ENCODE assay signal across 30 mouse cellular contexts in the genomic region with DNA sequence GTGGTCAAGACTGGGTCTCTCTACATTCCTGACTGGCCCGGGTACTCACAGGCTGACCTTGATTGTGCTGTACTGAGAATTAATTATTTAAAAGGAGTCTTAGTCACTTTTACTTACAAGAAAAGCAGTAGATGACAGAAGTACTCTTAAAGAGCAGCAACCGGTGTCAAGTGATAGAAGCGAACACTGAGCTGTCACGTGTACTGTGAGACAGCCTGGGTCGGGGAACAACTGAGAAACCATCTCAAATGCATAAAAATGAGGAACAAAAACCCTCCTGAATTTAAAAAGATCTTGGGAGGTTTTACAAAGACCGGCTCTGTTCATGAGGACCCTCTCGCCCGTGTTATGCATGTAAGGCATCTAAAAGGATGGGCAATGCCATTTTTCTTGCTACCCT. TPM values are rescaled to one million over a fixed set of nuclear protein-coding genes. Genes with fewer than 3 reads are reported as not detected.
DNase-seq lines count a peak whose midpoint lies in the region; ATAC-seq and TF ChIP-seq lines count a peak whose summit lies in the region.
"Had no signal": no experiment of that assay in that cellular context is flagged by ENCODE, and none has a peak within 500 bp of the region (broad histone marks: within the 10 kb centered on the region; RNA-seq: fewer than 3 reads in every experiment).

No protein-coding gene starts in this region.

- ATAC-seq in intestine, postnatal 0 days: no peak
- no peak for ATAC-seq in intestine, embryonic 16.5 days
- ATAC-seq in megakaryocyte, adult 5-6 weeks (ENCODE audit: poor library complexity, severe bottlenecking): peak; percentile 30; the same call in 1 of the 2 replicates
- ATAC-seq: forebrain, embryonic 13.5 days; forebrain, embryonic 16.5 days; hindbrain, postnatal 0 days had no signal

- 72% methylated on average over 8 of the region's 8 CpGs for WGBS in intestine, postnatal 0 days
- WGBS in intestine, embryonic 16.5 days: 82% methylated on average over 8 of the region's 8 CpGs
- WGBS in heart, adult 2 months: 84% methylated on average over 8 of the region's 8 CpGs

- no peak overlapping the region for H3K4me3 ChIP-seq in intestine, postnatal 0 days (ENCODE audit: low read depth, low read length)
- no peak overlapping the region for H3K4me3 ChIP-seq in intestine, embryonic 16.5 days (ENCODE audit: low read length)
- no peak overlapping the region for H3K4me3 ChIP-seq in heart, adult 2 months
- H3K4me3 ChIP-seq: forebrain, embryonic 10.5 days; forebrain, embryonic 13.5 days; heart, embryonic 12.5 days; heart, embryonic 15.5 days had no signal

- no peaks in the 10 kb centered on the region for H3K9me3 ChIP-seq in intestine, postnatal 0 days (ENCODE audit: control insufficient read depth)
- no peaks in the 10 kb centered on the region for H3K9me3 ChIP-seq in intestine, embryonic 16.5 days (ENCODE audit: control insufficient read depth, low read length)
- H3K9me3 ChIP-seq: forebrain, embryonic 10.5 days; forebrain, embryonic 13.5 days; heart, embryonic 12.5 days; heart, embryonic 15.5 days had no signal

- H3K4me2 ChIP-seq in intestine, postnatal 0 days (replicated peaks; ENCODE audit: low read depth): 0 out of 2 replicates have a peak overlapping the region, but pooled peaks have one; percentile 6
- no peak overlapping the region for H3K4me2 ChIP-seq in intestine, embryonic 16.5 days (ENCODE audit: low read depth, low read length)
- H3K4me2 ChIP-seq: forebrain, embryonic 13.5 days; heart, embryonic 12.5 days; heart, embryonic 15.5 days; hindbrain, embryonic 14.5 days had no signal

- H3K27me3 ChIP-seq in intestine, postnatal 0 days (replicated peaks; ENCODE audit: control insufficient read depth, insufficient read depth, low read length): no peaks in the 10 kb centered on the region
- no peaks in the 10 kb centered on the region for H3K27me3 ChIP-seq in intestine, embryonic 16.5 days (replicated peaks; ENCODE audit: control insufficient read depth, insufficient read depth, low read length)
- no peaks in the 10 kb centered on the region for H3K27me3 ChIP-seq in heart, adult 2 months (ENCODE audit: control insufficient read depth, insufficient read depth, low read length)
- H3K27me3 ChIP-seq: forebrain, embryonic 13.5 days; heart, embryonic 12.5 days; heart, embryonic 15.5 days had no signal

- H3K27ac ChIP-seq in intestine, postnatal 0 days (ENCODE audit: low read depth, low read length): peak overlapping the region; percentile 28; the same call in 1 of the 2 replicates
- no peak overlapping the region for H3K27ac ChIP-seq in intestine, embryonic 16.5 days (ENCODE audit: low read length)
- H3K27ac ChIP-seq in heart, adult 2 months: no peak overlapping the region
- H3K27ac ChIP-seq: forebrain, embryonic 10.5 days; forebrain, embryonic 13.5 days; heart, embryonic 15.5 days; hindbrain, embryonic 14.5 days; hindbrain, postnatal 0 days had no signal

- no peak for TF ChIP-seq EP300 in heart, adult 2 months (IDR thresholded peaks at IDR 0.05; ENCODE audit: insufficient read depth, low read depth, low read length)

- 0 out of 2 replicates have a peak, but pooled peaks cover 7% of the 10 kb centered on the region for H3K36me3 ChIP-seq in intestine, postnatal 0 days (ENCODE audit: control insufficient read depth, insufficient read depth)
- H3K36me3 ChIP-seq in intestine, embryonic 16.5 days (ENCODE audit: control insufficient read depth, insufficient read depth, low read length): no peaks in the 10 kb centered on the region
- peaks cover 13% of the 10 kb centered on the region for H3K36me3 ChIP-seq in heart, adult 2 months (ENCODE audit: control insufficient read depth, insufficient read depth, low read length)
- H3K36me3 ChIP-seq: forebrain, embryonic 10.5 days; heart, embryonic 12.5 days; heart, embryonic 15.5 days had no signal

- no peak for TF ChIP-seq CTCF in intestine, postnatal 0 days (IDR thresholded peaks at IDR 0.05; ENCODE audit: low read depth)
- TF ChIP-seq CTCF in brain, embryonic 14.5 days (IDR thresholded peaks at IDR 0.05; ENCODE audit: borderline replicate concordance, extremely low read depth, insufficient read depth, insufficient read length): no peak
- no peak for TF ChIP-seq CTCF in heart, adult 2 months (IDR thresholded peaks at IDR 0.05)

- H3K4me1 ChIP-seq in intestine, postnatal 0 days (replicated peaks; ENCODE audit: control insufficient read depth, insufficient read depth, low read length): no peaks in the 10 kb centered on the region
- H3K4me1 ChIP-seq in intestine, embryonic 16.5 days (ENCODE audit: control insufficient read depth, insufficient read depth, low read length): peaks cover 27% of the 10 kb centered on the region
- H3K4me1 ChIP-seq in heart, adult 2 months (ENCODE audit: control insufficient read depth, insufficient read depth, low read length): no peaks in the 10 kb centered on the region; the same call in 1 of the 2 replicates
- H3K4me1 ChIP-seq: forebrain, embryonic 13.5 days; heart, embryonic 15.5 days had no signal

- no peak overlapping the region for H3K9ac ChIP-seq in intestine, postnatal 0 days (ENCODE audit: low read depth, low read length)
- no peak overlapping the region for H3K9ac ChIP-seq in intestine, embryonic 16.5 days (ENCODE audit: low read depth, low read length)
- no peak overlapping the region for H3K9ac ChIP-seq in heart, adult 2 months (ENCODE audit: low read depth, low read length)
- H3K9ac ChIP-seq: forebrain, embryonic 13.5 days; heart, embryonic 12.5 days; heart, embryonic 15.5 days; hindbrain, embryonic 14.5 days had no signal

- intact Hi-C loops in heart, adult 2 months (cut with DNase I): no loop called here

- H3K79me2 ChIP-seq in heart, adult 2 months (replicated peaks; ENCODE audit: control insufficient read depth, insufficient read depth, low read length): no peaks in the 10 kb centered on the region

- no peak for TF ChIP-seq POLR2A in brain, embryonic 14.5 days (IDR thresholded peaks at IDR 0.05; ENCODE audit: borderline replicate concordance, extremely low read depth, insufficient read depth, insufficient read length, poor library complexity, severe bottlenecking)
- TF ChIP-seq POLR2A in heart, adult 2 months (IDR thresholded peaks at IDR 0.05; ENCODE audit: insufficient read depth, low read depth, low read length): no peak

- peak; percentile 9 for DNase-seq in brain, embryonic 14.5 days (ENCODE audit: low read depth)
- no peak for DNase-seq in yolk sac, embryonic 10.5 days (ENCODE audit: low spot score)
- DNase-seq in heart, postnatal 4 days: no peak
- DNase-seq in heart, adult 2 months: no peak
- DNase-seq: adrenal gland, adult 2 months; adrenal gland, postnatal 14 days; B cell, adult 2 months; cerebellum, adult 11-12 months; cerebellum, adult 8-10 months; cerebellum, postnatal 10 days; cerebellum, postnatal 36 days; gastrocnemius, postnatal 10 days; gastrocnemius, postnatal 36 days; heart, adult 11 months; heart, postnatal 10 days; heart, postnatal 36 days had no signal

RNA-seq across cellular contexts. Expression of gene Chpt1, which starts 11.2 kb away (rescaled TPM):
- polyA plus RNA-seq in intestine, postnatal 0 days (2015; fragmentation: Nextera tagmentation; extraction: Ambion mirVana): 631 and 770 TPM in 2 replicates
- polyA plus RNA-seq in intestine, embryonic 16.5 days (2015; fragmentation: Nextera tagmentation; extraction: Ambion mirVana): 51.1 and 65.7 TPM in 2 replicates
- 5.1 and 6.0 TPM in 2 replicates for polyA plus RNA-seq in brain, embryonic 14.5 days (2012; rRNA removed)
- 19.5 and 23.3 TPM in 2 replicates for total RNA-seq in megakaryocyte, adult 5-6 weeks (2015)
- total RNA-seq in megakaryocyte, adult 5-6 weeks (2017): 15.5 and 18.5 TPM in 2 replicates
- total RNA-seq in heart, postnatal 4 days (2021): 100 to 1,000 TPM; 104 to 107 TPM
- 100 to 1,000 TPM; 278 to 334 TPM for total RNA-seq in heart, adult 2 months (2021)
- 228 and 230 TPM in 2 replicates for polyA plus RNA-seq in heart, adult 2 months (2012; rRNA removed)

RNA-seq across cellular contexts. Expression of gene Sycp3, which starts 33.3 kb away (rescaled TPM):
- 31.6 and 50.4 TPM in 2 replicates for polyA plus RNA-seq in intestine, postnatal 0 days (2015; fragmentation: Nextera tagmentation; extraction: Ambion mirVana)
- polyA plus RNA-seq in intestine, embryonic 16.5 days (2015; fragmentation: Nextera tagmentation; extraction: Ambion mirVana): 1.0 and 1.6 TPM in 2 replicates
- polyA plus RNA-seq in brain, embryonic 14.5 days (2012; rRNA removed): 0.23 TPM in 1 of 2 replicates, not detected in the other
- total RNA-seq in megakaryocyte, adult 5-6 weeks (2015): not detected in 2 replicates
- 0.62 TPM in 1 of 2 replicates, not detected in the other for total RNA-seq in megakaryocyte, adult 5-6 weeks (2017)
- not detected for total RNA-seq in heart, postnatal 4 days (2021)
- not detected for total RNA-seq in heart, adult 2 months (2021)
- not detected in 2 replicates for polyA plus RNA-seq in heart, adult 2 months (2012; rRNA removed)
- total RNA-seq: gastrocnemius, postnatal 10 days; gastrocnemius, postnatal 36 days; hindbrain, postnatal 0 days; MEL had no signal
- polyA plus RNA-seq: adrenal gland, adult 2 months; embryonic facial prominence, embryonic 11.5 days; embryonic facial prominence, embryonic 14.5 days; forebrain, embryonic 13.5 days; forebrain, embryonic 16.5 days; hindbrain, embryonic 11.5 days had no signal

Comparison
In these comparisons a context has a peak if more than half of its experiments do, and no peak if none do; other contexts are left out.
1. RNA of gene Sycp3, which starts 33.3 kb away (polyA plus RNA-seq): 31.6 to 50.4 TPM in intestine, postnatal 0 days; 1.0 to 1.6 TPM in intestine, embryonic 16.5 days, 0.23 TPM in brain, embryonic 14.5 days and not detected in heart, adult 2 months; every median in the first group is over 10 times any median in the second.